Mouse (Mus musculus): ENCODE results near the gene Snrpf.

The Snrpf gene

GRCm38 (mm10) chr10:93589281-93589848, at the start of gene Snrpf:
Gene Snrpf (minus strand): TSS chr10:93589706.
- peak; percentile 89 for DNase-seq (ENCODE audit: low read depth, low spot score)

GRCm38 (mm10) chr10:93635941-93636340, 46.4 kb upstream of the Snrpf start:
- no peak for DNase-seq (ENCODE audit: low read depth, low spot score)

DNA sequence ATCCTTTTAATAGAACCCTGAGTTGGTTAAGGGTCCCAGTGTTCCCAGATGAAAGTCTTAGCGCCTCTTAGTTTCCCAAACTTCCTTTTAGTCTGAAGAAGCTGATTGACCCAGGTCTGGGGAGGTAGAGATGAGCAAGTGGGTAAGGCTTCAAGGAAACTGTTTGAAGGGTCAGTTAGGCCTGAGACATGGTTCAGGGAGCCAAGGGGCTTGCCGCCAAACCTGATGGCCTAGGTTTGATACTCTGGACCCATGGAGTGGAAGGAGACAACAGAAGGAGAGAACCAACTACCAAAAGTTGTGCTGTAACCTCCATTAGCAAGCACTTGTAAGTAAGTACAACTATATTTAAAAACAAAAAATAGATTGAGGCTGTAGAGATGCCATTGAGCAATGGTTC, 44.5 kb upstream of the Snrpf start:
- no peak for DNase-seq (ENCODE audit: low read depth, low spot score)

DNA sequence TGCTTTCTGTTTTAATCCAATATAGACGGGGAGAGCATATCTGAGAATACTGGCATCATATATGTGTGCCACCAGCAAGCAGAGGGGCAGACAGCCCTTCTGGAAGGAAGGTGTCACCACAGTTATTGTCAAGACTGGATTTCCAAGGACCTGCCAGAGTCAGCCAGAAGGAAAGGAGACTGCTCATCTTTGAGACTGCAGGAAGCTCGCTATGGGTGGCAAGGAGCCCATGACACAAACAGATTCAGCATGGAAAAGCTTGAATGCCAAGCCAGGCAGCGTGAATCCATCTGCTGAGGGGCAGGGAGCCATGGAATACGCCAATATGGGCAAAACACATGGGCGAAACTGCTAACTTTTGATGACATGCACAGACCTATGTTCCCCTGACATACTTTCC, 44.1 kb upstream of the Snrpf start:
- DNase-seq (ENCODE audit: low read depth, low spot score), result no peak

DNA sequence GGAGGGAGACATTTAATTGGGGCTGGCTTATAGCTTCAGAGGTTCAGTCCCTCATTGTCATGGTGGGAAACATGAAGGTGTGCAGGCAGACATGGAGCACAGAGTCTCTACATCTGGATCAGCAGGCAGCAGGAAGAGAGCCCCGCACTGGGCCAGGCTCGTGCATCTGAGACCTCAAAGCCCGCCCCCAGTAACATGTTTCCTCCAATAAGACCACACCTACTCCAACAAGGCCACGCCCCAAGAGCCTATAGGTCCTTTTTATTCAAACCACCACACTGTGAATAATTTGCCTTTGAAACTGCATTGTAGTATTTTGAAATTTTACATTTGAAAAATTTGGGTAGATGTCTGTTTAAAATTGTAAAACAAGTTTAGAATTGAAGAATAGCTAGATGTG, 42.6 kb upstream of the Snrpf start:
- no peak for DNase-seq (ENCODE audit: low read depth, low spot score)

GRCm38 (mm10) chr10:93630310-93630709, 40.8 kb upstream of the Snrpf start:
- no peak for DNase-seq (ENCODE audit: low read depth, low spot score)

- DNase-seq (ENCODE audit: low read depth, low spot score), result no peak
Observed at GRCm38 (mm10) chr10:93624151-93624550, 34.6 kb upstream of the Snrpf start.

DNA sequence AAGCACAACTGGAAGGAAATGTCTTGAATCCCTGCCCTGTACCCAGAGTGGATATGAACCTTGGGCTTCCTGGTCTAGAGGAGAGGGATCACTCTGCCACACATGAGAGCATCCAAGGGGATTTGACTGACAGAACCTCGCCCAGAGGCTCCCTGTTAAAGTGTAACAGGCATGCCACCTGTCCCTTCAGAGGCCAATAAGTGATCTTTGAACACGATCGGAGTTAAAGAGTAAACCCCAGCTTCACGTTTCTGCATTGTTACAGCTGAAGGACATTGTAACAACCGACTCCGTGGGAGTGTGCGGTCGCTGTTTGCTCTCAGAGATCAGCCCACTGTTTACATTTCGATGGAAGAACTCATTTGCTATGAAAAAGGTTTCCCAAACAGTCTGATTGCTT, 34.2 kb upstream of the Snrpf start:
- DNase-seq (ENCODE audit: low read depth, low spot score), result no peak

GRCm38 (mm10) chr10:93620438-93621179, 31.1 kb upstream of the Snrpf start:
- no peak for DNase-seq (ENCODE audit: low read depth, low spot score)

DNA sequence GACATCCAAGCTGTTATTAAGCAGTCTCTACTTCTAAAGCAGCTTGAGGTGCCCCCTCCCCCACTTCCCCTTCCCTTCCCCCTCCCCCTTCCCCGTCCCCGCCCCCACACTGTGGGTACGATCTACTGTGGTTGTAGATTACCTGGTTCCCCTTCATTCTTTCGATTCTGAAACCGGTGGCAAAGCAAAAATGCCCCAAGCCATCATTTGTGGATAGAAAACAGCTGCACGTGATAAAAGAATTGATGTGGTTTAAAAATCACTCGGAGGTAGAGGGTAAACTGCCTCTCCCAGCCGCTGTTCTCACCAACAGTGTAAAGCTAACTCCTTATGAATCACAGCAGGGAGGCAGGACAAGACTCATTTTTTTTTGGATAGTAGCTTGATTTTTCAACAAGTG, 25.3 kb upstream of the Snrpf start:
- DNase-seq (ENCODE audit: low read depth, low spot score), result no peak

DNA sequence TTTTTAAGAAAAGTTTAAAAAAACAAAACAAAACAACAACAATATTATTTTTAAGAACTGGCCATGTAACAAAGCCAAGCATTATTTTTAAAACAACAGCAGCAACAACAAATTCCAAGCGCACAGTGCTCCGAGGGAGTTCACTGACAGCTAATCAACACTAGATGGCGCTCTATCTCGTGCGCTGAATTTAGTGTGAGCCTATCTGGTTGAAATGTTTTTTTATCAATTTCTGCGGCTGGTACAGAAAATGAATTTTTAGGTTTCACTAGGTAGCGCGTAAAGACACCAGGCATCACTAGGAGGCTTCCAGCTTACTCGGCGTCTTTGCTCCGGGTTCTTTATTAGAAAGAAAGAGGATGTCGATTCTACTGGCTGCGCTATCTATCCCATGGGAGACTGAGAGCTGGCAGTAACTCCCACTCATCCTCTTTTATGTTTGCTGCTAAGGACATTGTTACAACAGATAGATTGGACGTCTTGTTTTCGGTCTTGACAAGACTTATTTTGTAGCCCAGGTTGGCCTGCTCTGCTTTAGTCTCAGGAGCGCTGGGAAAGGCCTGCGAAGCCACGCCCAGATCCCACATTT, 22.0 kb upstream of the Snrpf start:
- DNase-seq (ENCODE audit: low read depth, low spot score), result no peak

GRCm38 (mm10) chr10:93610896-93611295, 21.4 kb upstream of the Snrpf start:
- DNase-seq (ENCODE audit: low read depth, low spot score), result no peak

DNA sequence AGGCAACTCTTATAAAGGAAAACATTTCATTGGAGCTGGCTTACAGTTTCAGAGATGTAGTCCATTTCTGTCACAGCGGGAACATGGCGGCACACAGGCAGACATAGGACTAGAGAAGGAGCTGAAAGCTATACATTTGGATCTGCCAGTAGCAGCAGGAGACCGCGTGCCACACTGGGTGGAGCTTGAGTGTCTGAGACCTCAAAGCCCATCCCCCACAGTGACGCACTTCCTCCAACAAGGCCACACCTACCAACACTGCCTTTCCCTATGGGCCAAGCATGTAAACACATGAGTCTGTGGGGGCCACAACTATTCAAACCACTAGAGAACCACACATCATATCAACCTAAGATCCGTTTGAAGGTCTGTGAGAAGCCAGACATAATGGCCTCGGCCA, 19.7 kb upstream of the Snrpf start:
- peak; percentile 66 for DNase-seq (ENCODE audit: low read depth, low spot score)

DNA sequence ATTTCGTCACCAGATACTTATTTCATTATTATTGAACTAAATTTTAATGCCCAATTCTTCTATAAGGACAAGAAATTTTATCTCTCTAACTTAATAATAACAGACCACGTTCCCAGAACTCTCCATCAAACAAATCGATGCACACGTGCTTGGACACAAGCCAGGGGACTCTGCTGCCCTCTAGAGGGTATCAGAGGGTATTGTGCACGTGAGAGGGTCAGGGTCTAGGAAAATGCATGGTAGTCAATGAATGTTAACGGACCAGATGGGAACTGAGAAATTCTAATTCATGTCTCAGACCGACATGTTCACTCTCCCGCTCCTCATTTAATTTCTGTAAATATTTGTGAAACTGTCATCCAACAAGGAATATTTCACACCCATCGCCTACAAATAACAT, 18.5 kb upstream of the Snrpf start:
- DNase-seq (ENCODE audit: low read depth, low spot score), result no peak

DNA sequence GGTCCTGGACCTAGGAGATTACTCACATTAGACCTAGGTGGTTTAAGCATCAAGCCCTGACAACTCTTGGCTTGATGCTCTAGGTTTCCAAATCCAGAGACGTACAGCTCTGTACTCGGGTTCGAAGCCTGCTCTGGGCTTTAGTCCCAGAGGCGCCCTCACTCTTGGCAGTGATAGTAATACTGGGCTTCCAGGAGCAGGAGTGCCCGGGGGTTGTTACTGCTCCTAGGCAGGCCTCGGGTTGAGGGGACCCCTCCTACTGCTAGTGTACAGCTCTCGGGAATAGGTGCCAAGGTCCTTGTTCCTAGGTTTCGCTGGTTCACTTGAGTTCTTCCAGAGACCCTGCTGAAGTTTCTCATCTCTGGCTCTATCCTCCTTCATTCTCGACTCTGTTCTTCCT, 16.8 kb upstream of the Snrpf start:
- no peak for DNase-seq (ENCODE audit: low read depth, low spot score)

GRCm38 (mm10) chr10:93603256-93603655, 13.8 kb upstream of the Snrpf start:
- no peak for DNase-seq (ENCODE audit: low read depth, low spot score)

- DNase-seq (ENCODE audit: low read depth, low spot score), result no peak
Observed at GRCm38 (mm10) chr10:93602309-93602708, 12.8 kb upstream of the Snrpf start.

GRCm38 (mm10) chr10:93596641-93597040, 7.1 kb upstream of the Snrpf start:
- DNase-seq (ENCODE audit: low read depth, low spot score), result no peak

- no peak for DNase-seq (ENCODE audit: low read depth, low spot score)
Observed at GRCm38 (mm10) chr10:93595831-93596230, 6.3 kb upstream of the Snrpf start.

GRCm38 (mm10) chr10:93594022-93594482, 4.5 kb upstream of the Snrpf start:
- DNase-seq (ENCODE audit: low read depth, low spot score), result peak; percentile 74

GRCm38 (mm10) chr10:93592456-93592855, 3.0 kb upstream of the Snrpf start:
- peak; percentile 39 for DNase-seq (ENCODE audit: low read depth, low spot score)

GRCm38 (mm10) chr10:93588796-93589195, 710 bp downstream of the Snrpf start:
- DNase-seq (ENCODE audit: low read depth, low spot score), result no peak

DNA sequence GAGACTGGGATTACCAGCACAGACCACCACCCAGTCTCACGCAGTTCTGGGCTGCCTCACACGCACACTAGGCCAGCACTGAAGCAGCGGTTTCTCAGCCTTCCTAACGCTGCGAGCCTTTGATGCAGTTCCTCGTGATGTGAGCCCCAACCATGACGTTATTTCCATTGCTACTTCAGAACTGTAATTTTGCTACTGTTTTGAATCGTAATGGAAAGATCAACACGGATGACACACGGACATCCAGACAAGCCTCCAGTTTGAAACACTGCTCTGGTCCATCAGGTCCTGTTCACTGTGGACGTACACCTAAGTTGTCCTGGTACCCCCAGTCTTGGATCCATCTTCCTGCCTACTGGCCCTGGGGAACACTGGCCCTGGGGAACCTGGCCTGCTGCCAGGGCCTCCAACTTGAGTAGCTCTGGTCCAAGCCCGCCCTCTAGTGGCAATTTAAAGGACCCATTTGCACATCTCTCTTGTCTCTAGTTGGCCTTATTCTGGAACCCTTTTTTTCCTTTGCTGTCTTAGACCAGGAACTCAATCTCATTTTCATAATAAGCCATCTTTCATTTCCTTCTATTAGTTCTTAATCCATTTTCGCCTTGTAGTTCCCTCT, 12.1 kb downstream of the Snrpf start:
- peak; percentile 72 for DNase-seq (ENCODE audit: low read depth, low spot score)

All from WW6 (cell line).